25 mouse cellular contexts compared by ENCODE assay signal in genomic region chr14:28308661-28309060, GRCm38 (mm10).
A peak's percentile ranks its signal among the peaks of the same experiment; 100 is the strongest.
DNase-seq lines count a peak whose midpoint lies in the region; ATAC-seq and TF ChIP-seq lines count a peak whose summit lies in the region.
"Had no signal": no experiment of that assay in that cellular context is flagged by ENCODE, and none has a peak within 500 bp of the region (broad histone marks: within the 10 kb centered on the region; RNA-seq: fewer than 3 reads in every experiment).

No protein-coding gene starts in this region.

- no peaks in the 10 kb centered on the region for H3K27me3 ChIP-seq in forebrain, embryonic 14.5 days (replicated peaks; ENCODE audit: control insufficient read depth, insufficient read depth, low read length)
- H3K27me3 ChIP-seq in forebrain, postnatal 0 days (ENCODE audit: insufficient read depth, low read length): no peaks in the 10 kb centered on the region
- H3K27me3 ChIP-seq in liver, adult 2 months (ENCODE audit: control insufficient read depth, insufficient read depth, low read length): no peaks in the 10 kb centered on the region
- no peaks in the 10 kb centered on the region for H3K27me3 ChIP-seq in liver, embryonic 12.5 days (replicated peaks)
- H3K27me3 ChIP-seq: heart, embryonic 13.5 days; limb, embryonic 15.5 days; liver, embryonic 15.5 days; lung, embryonic 15.5 days; stomach, embryonic 15.5 days had no signal

- no peak overlapping the region for H3K4me3 ChIP-seq in forebrain, embryonic 14.5 days (ENCODE audit: low read depth, low read length)
- no peak overlapping the region for H3K4me3 ChIP-seq in forebrain, postnatal 0 days (ENCODE audit: low read depth, low read length)
- no peak overlapping the region for H3K4me3 ChIP-seq in liver, adult 2 months (ENCODE audit: insufficient read depth, low read depth, low read length)
- H3K4me3 ChIP-seq in liver, embryonic 12.5 days: no peak overlapping the region
- H3K4me3 ChIP-seq: erythroblast, embryonic 14.5 days; heart, adult 2 months; heart, embryonic 13.5 days; limb, embryonic 10.5 days; limb, embryonic 15.5 days; liver, embryonic 15.5 days; lung, embryonic 15.5 days; stomach, embryonic 15.5 days had no signal

- no peak for ATAC-seq in forebrain, embryonic 14.5 days
- ATAC-seq in forebrain, postnatal 0 days: no peak
- no peak for ATAC-seq in liver, embryonic 12.5 days
- ATAC-seq: activated CD4-positive, CD25-positive, alpha-beta regulatory T cell, adult 4 months; intestine, postnatal 0 days had no signal

- no peak for TF ChIP-seq POLR2A in liver, adult 2 months (IDR thresholded peaks at IDR 0.05; ENCODE audit: extremely low read depth, insufficient read depth, low read length)

- 93% methylated on average over 1 of the region's 1 CpGs for WGBS in forebrain, embryonic 14.5 days
- 89% methylated on average over 1 of the region's 1 CpGs for WGBS in forebrain, postnatal 0 days
- 9% methylated on average over 1 of the region's 1 CpGs for WGBS in liver, adult 2 months
- 67% methylated on average over 1 of the region's 1 CpGs for WGBS in liver, embryonic 12.5 days (ENCODE audit: insufficient replicate concordance)

- H3K4me1 ChIP-seq in forebrain, embryonic 14.5 days (ENCODE audit: control insufficient read depth, insufficient read depth, low read length): no peaks in the 10 kb centered on the region
- H3K4me1 ChIP-seq in forebrain, postnatal 0 days (ENCODE audit: insufficient read depth): no peaks in the 10 kb centered on the region
- no peaks in the 10 kb centered on the region for H3K4me1 ChIP-seq in liver, adult 2 months (ENCODE audit: control insufficient read depth, insufficient read depth, low read length)
- no peaks in the 10 kb centered on the region for H3K4me1 ChIP-seq in liver, embryonic 12.5 days
- H3K4me1 ChIP-seq: liver, embryonic 15.5 days had no signal

- H3K27ac ChIP-seq in forebrain, embryonic 14.5 days (ENCODE audit: low read depth, low read length): no peak overlapping the region
- H3K27ac ChIP-seq in forebrain, postnatal 0 days (ENCODE audit: low read depth, low read length): no peak overlapping the region
- H3K27ac ChIP-seq in liver, adult 2 months (replicated peaks; ENCODE audit: insufficient read depth, low read depth, low read length): no peak overlapping the region
- H3K27ac ChIP-seq in liver, embryonic 12.5 days: no peak overlapping the region
- H3K27ac ChIP-seq: heart, adult 2 months; heart, embryonic 13.5 days; hindbrain, embryonic 14.5 days; limb, embryonic 10.5 days; limb, embryonic 15.5 days; liver, embryonic 15.5 days; lung, embryonic 15.5 days; stomach, embryonic 15.5 days had no signal

- H3K79me2 ChIP-seq in liver, adult 2 months (ENCODE audit: control insufficient read depth, insufficient read depth, low read length): no peaks in the 10 kb centered on the region

- peak; percentile 12 for DNase-seq in forebrain, embryonic 14.5 days (ENCODE audit: low spot score)
- no peak for DNase-seq in forebrain, postnatal 0 days
- peak; percentile 59 for DNase-seq in liver, adult 2 months (ENCODE audit: extremely low read depth, low read depth, low spot score)
- DNase-seq in adrenal gland, postnatal 25 days: peak; percentile 18
- no peak for DNase-seq in frontal cortex, postnatal 10 days (ENCODE audit: low spot score in 2 of 2)
- DNase-seq: B cell, adult 2 months; cerebellum, adult 18-20 months; heart, postnatal 10 days; kidney, adult 9 months; kidney, postnatal 10 days; layer of hippocampus, postnatal 36 days; lung, postnatal 36 days had no signal

- H3K9me3 ChIP-seq in forebrain, embryonic 14.5 days (replicated peaks; ENCODE audit: control insufficient read depth, low read length): no peaks in the 10 kb centered on the region
- no peaks in the 10 kb centered on the region for H3K9me3 ChIP-seq in forebrain, postnatal 0 days (ENCODE audit: low read length)
- H3K9me3 ChIP-seq in liver, embryonic 12.5 days (replicated peaks): no peaks in the 10 kb centered on the region
- H3K9me3 ChIP-seq: limb, embryonic 10.5 days; limb, embryonic 15.5 days; liver, embryonic 15.5 days; lung, embryonic 15.5 days; stomach, embryonic 15.5 days had no signal

- no peak for TF ChIP-seq CTCF in forebrain, postnatal 0 days (IDR thresholded peaks at IDR 0.05; ENCODE audit: low read depth)
- TF ChIP-seq CTCF in liver, adult 2 months (IDR thresholded peaks at IDR 0.05; ENCODE audit: low read depth, low read length): no peak

- no peak overlapping the region for H3K9ac ChIP-seq in forebrain, embryonic 14.5 days (ENCODE audit: low read length)
- H3K9ac ChIP-seq in forebrain, postnatal 0 days: no peak overlapping the region
- H3K9ac ChIP-seq in liver, adult 2 months (ENCODE audit: low read depth, low read length): no peak overlapping the region
- no peak overlapping the region for H3K9ac ChIP-seq in liver, embryonic 12.5 days
- H3K9ac ChIP-seq: heart, embryonic 13.5 days; hindbrain, embryonic 14.5 days; limb, embryonic 15.5 days; liver, embryonic 15.5 days; lung, embryonic 15.5 days; stomach, embryonic 15.5 days had no signal

- no peaks in the 10 kb centered on the region for H3K36me3 ChIP-seq in forebrain, embryonic 14.5 days (ENCODE audit: control insufficient read depth, insufficient read depth, low read length)
- H3K36me3 ChIP-seq in forebrain, postnatal 0 days (ENCODE audit: insufficient read depth): peaks cover 6% of the 10 kb centered on the region; the same call in 1 of the 2 replicates
- H3K36me3 ChIP-seq in liver, adult 2 months (ENCODE audit: control insufficient read depth, insufficient read depth, low read length): no peaks in the 10 kb centered on the region
- no peaks in the 10 kb centered on the region for H3K36me3 ChIP-seq in liver, embryonic 12.5 days
- H3K36me3 ChIP-seq: heart, embryonic 13.5 days; limb, embryonic 10.5 days; limb, embryonic 15.5 days; liver, embryonic 15.5 days; lung, embryonic 15.5 days; stomach, embryonic 15.5 days had no signal

- H3K4me2 ChIP-seq in forebrain, embryonic 14.5 days (ENCODE audit: low read length): no peak overlapping the region
- no peak overlapping the region for H3K4me2 ChIP-seq in forebrain, postnatal 0 days (ENCODE audit: low read depth)
- no peak overlapping the region for H3K4me2 ChIP-seq in liver, embryonic 12.5 days
- H3K4me2 ChIP-seq: heart, embryonic 13.5 days; hindbrain, embryonic 14.5 days; limb, embryonic 15.5 days; liver, embryonic 15.5 days; lung, embryonic 15.5 days; midbrain, embryonic 11.5 days; stomach, embryonic 15.5 days had no signal

Comparison
In these comparisons a context has a peak if more than half of its experiments do, and no peak if none do; other contexts are left out.
1. DNase-seq: peak in forebrain, embryonic 14.5 days (single experiment), liver, adult 2 months (single experiment) and adrenal gland, postnatal 25 days (single experiment); none in forebrain, postnatal 0 days (single experiment) and frontal cortex, postnatal 10 days (0 of 2).